Mouse (Mus musculus): ENCODE data around the gene Slit3.

- no peak for TF ChIP-seq USF1 (IDR thresholded peaks at IDR 0.05; ENCODE audit: low read depth, low read length)
- TF ChIP-seq CTCF (IDR thresholded peaks at IDR 0.05 in 2 of 3, conservative IDR thresholded peaks at IDR 0.05 in 1 of 3; ENCODE audit: control insufficient read depth in 1 of 3, insufficient read depth in 1 of 3, low read depth in 2 of 3, low read length in 3 of 3, poor library complexity in 1 of 3, severe bottlenecking in 1 of 3), result no peak
- TF ChIP-seq POLR2A (IDR thresholded peaks at IDR 0.05; ENCODE audit: control insufficient read depth in 1 of 2, insufficient read depth in 1 of 2, low read depth in 1 of 2, low read length in 2 of 2, poor library complexity in 1 of 2), result no peak
- no peak for TF ChIP-seq BHLHE40 (IDR thresholded peaks at IDR 0.05; ENCODE audit: borderline replicate concordance, low read depth, low read length)
- no peak for TF ChIP-seq MEF2A (IDR thresholded peaks at IDR 0.05; ENCODE audit: extremely low read depth, insufficient replicate concordance, low read depth, low read length, poor library complexity, severe bottlenecking)
- TF ChIP-seq GABPA (IDR thresholded peaks at IDR 0.05; ENCODE audit: low read depth, low read length), result no peak
- no peak for TF ChIP-seq MAX (IDR thresholded peaks at IDR 0.05; ENCODE audit: low read length)
- TF ChIP-seq JUND (IDR thresholded peaks at IDR 0.05; ENCODE audit: low read depth, low read length), result no peak
- TF ChIP-seq EP300 (IDR thresholded peaks at IDR 0.05; ENCODE audit: low read depth in 1 of 2, low read length in 2 of 2), result no peak
These were observed 326.9 kb downstream of the Slit3 start for GRCm38 (mm10) chr11:35447951-35448350.

All from MEL (cell line).